Mouse (Mus musculus): ENCODE data around the gene Washc1. TPM values are rescaled to one million over a fixed set of nuclear protein-coding genes. Genes with fewer than 3 reads are reported as not detected.
"Not testable (repeated sequence)": the region's sequence is repeated elsewhere in the genome, so short reads cannot be mapped to it uniquely, and the experiment has no call there.

Washc1 gene
- polyA plus RNA-seq (2016; fragmentation: Nextera tagmentation; extraction: Ambion mirVana) = 31.8 and 34.5 TPM in 2 replicates

- under 1% methylated on average over 41 of the region's 41 CpGs for WGBS
- DNase-seq (ENCODE audit: low spot score) = peak; percentile 95
- H3K9me3 ChIP-seq = no peaks in the 10 kb centered on the region
- no peaks in the 10 kb centered on the region for H3K27me3 ChIP-seq (ENCODE audit: insufficient read depth, poor library complexity, severe bottlenecking)
- peak within 1 kb of the TSS; percentile 92 for H3K27ac ChIP-seq
- H3K4me1 ChIP-seq (replicated peaks) = peaks cover 25% of the 10 kb centered on the region
- peaks cover 29% of the 10 kb centered on the region for H3K36me3 ChIP-seq
- H3K4me3 ChIP-seq = peak within 1 kb of the TSS; percentile 92
These were observed at the start of gene Washc1 for GRCm38 (mm10) chr17:66111402-66111959. Gene Washc1, plus strand, starts transcription at chr17:66111545.

DNA sequence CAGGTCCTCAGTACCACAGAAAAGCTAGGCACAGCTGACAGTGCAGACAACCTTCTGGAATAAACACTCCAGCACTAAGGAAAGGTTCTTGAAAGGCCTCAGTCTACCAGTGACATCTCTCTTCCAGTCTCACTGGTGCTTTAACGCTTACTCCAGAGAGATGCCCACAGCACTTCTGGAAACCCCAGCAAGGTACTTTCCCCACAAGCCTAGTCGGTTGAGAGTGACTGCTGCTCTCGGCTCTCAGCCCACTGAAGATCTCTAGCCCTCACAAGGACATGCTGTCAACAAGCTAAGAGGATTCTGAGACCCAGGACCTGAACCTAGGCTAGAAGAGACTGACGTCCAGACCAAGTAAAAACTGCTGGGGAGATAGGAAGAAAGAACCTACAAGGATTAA, 46.2 kb upstream of the Washc1 start:
- no peaks in the 10 kb centered on the region for H3K4me1 ChIP-seq (replicated peaks)
- H3K36me3 ChIP-seq = no peaks in the 10 kb centered on the region
- 93% methylated on average over 4 of the region's 4 CpGs for WGBS
- H3K27ac ChIP-seq = no peak overlapping the region
- DNase-seq (ENCODE audit: low spot score) = no peak
- H3K27me3 ChIP-seq (ENCODE audit: insufficient read depth, poor library complexity, severe bottlenecking) = no peaks in the 10 kb centered on the region
- no peaks in the 10 kb centered on the region for H3K9me3 ChIP-seq
- H3K4me3 ChIP-seq = no peak overlapping the region

- H3K27ac ChIP-seq; H3K27me3 ChIP-seq (ENCODE audit: insufficient read depth, poor library complexity, severe bottlenecking); H3K4me1 ChIP-seq (replicated peaks); H3K9me3 ChIP-seq; DNase-seq (ENCODE audit: low spot score); H3K36me3 ChIP-seq; H3K4me3 ChIP-seq: not testable (repeated sequence)
- WGBS = 93% methylated on average over 2 of the region's 2 CpGs
These were observed 42.3 kb upstream of the Washc1 start for GRCm38 (mm10) chr17:66069036-66069435.

DNA sequence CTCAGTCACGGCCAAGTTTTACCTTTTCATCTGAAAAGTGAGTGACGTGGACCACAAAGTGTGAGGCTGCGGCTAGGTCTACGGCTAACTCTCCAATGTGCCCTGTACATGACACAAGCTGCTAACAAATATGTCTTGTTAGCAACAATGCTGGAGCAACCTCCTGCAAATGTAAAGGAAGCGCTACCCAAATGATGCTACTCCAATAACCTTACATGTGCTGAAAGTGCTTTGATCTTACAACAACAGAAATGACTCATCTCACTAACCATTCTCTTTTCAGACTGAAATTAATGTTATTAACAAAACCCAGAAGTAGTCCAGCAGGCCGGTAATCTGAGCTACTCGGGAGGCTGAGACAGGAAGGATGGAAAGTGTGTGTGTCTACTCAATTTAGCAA, 37.4 kb upstream of the Washc1 start:
- no peak for DNase-seq (ENCODE audit: low spot score)
- H3K4me1 ChIP-seq (replicated peaks) = peaks cover 18% of the 10 kb centered on the region
- H3K27ac ChIP-seq = no peak overlapping the region
- peaks cover 18% of the 10 kb centered on the region; the same call in 1 of the 2 replicates for H3K27me3 ChIP-seq (ENCODE audit: insufficient read depth, poor library complexity, severe bottlenecking)
- H3K4me3 ChIP-seq = no peak overlapping the region
- WGBS = 89% methylated on average over 7 of the region's 7 CpGs
- no peaks in the 10 kb centered on the region for H3K9me3 ChIP-seq
- 0 out of 2 replicates have a peak, but pooled peaks cover 2% of the 10 kb centered on the region for H3K36me3 ChIP-seq

GRCm38 (mm10) chr17:66075827-66076173, 35.5 kb upstream of the Washc1 start:
- Histone ChIP-seq H3K27ac (peak overlapping the region; percentile 92), H3K27me3 (ENCODE audit: insufficient read depth, poor library complexity, severe bottlenecking) (peaks cover 18% of the 10 kb centered on the region; the same call in 1 of the 2 replicates), H3K9me3 (no peaks in the 10 kb centered on the region), H3K4me3 (peak overlapping the region; percentile 86), H3K4me1 (replicated peaks) (peaks cover 18% of the 10 kb centered on the region), H3K36me3 (peaks cover 20% of the 10 kb centered on the region)
- no peak for DNase-seq (ENCODE audit: low spot score)
- 11% methylated on average over 12 of the region's 12 CpGs for WGBS

- no peaks in the 10 kb centered on the region for H3K9me3 ChIP-seq
- peaks cover 18% of the 10 kb centered on the region; the same call in 1 of the 2 replicates for H3K27me3 ChIP-seq (ENCODE audit: insufficient read depth, poor library complexity, severe bottlenecking)
- peaks cover 18% of the 10 kb centered on the region for H3K4me1 ChIP-seq (replicated peaks)
- H3K27ac ChIP-seq = peak overlapping the region; percentile 92
- peak; percentile 43 for DNase-seq (ENCODE audit: low spot score)
- H3K36me3 ChIP-seq = peaks cover 26% of the 10 kb centered on the region
- 1% methylated on average over 94 of the region's 95 CpGs for WGBS
- peak overlapping the region; percentile 86 for H3K4me3 ChIP-seq
These were observed 35.0 kb upstream of the Washc1 start for GRCm38 (mm10) chr17:66076174-66076927.

GRCm38 (mm10) chr17:66076934-66077333, 34.4 kb upstream of the Washc1 start, which contains the start of gene Ankrd12:
Gene Ankrd12, minus strand, starts transcription at chr17:66077089.
- H3K27ac ChIP-seq = peak within 1 kb of the TSS; percentile 92
- peaks cover 18% of the 10 kb centered on the region for H3K4me1 ChIP-seq (replicated peaks)
- under 1% methylated on average over 53 of the region's 53 CpGs for WGBS
- H3K4me3 ChIP-seq = peak within 1 kb of the TSS; percentile 86
- peak; percentile 95 for DNase-seq (ENCODE audit: low spot score)
- peaks cover 30% of the 10 kb centered on the region for H3K36me3 ChIP-seq
- H3K9me3 ChIP-seq = no peaks in the 10 kb centered on the region
- H3K27me3 ChIP-seq (ENCODE audit: insufficient read depth, poor library complexity, severe bottlenecking) = peaks cover 18% of the 10 kb centered on the region; the same call in 1 of the 2 replicates

- no peaks in the 10 kb centered on the region for H3K9me3 ChIP-seq
- DNase-seq (ENCODE audit: low spot score) = no peak
- H3K4me1 ChIP-seq (replicated peaks) = peaks cover 18% of the 10 kb centered on the region
- H3K36me3 ChIP-seq = peaks cover 30% of the 10 kb centered on the region
- peak overlapping the region; percentile 86 for H3K4me3 ChIP-seq
- H3K27ac ChIP-seq = peak overlapping the region; percentile 92
- 1% methylated on average over 23 of the region's 23 CpGs for WGBS
- H3K27me3 ChIP-seq (ENCODE audit: insufficient read depth, poor library complexity, severe bottlenecking) = peaks cover 18% of the 10 kb centered on the region; the same call in 1 of the 2 replicates
These were observed 33.9 kb upstream of the Washc1 start for GRCm38 (mm10) chr17:66077437-66077850.

DNA sequence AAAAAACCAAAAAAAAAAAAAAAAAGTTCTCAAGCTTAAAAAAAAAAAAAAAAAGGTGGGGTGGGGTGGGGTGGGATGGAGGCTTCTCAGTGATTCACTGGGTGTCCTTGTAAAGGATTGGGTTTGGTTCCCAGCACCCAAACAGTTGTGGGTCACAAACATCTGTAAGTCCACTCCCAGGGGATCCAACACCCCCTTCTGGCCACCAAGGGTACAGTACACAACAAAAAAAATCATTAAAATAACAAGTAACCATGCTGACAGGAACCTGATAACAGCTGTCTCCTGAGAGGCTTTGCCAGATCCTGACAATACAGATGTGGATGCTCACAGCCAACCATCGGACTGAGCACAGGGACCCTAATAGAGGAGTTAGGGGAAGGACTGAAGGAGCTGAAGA, 26.9 kb upstream of the Washc1 start:
- Histone ChIP-seq H3K27ac (no peak overlapping the region), H3K27me3 (ENCODE audit: insufficient read depth, poor library complexity, severe bottlenecking) (no peaks in the 10 kb centered on the region), H3K4me3 (no peak overlapping the region), H3K9me3 (no peaks in the 10 kb centered on the region), H3K36me3 (peaks cover 83% of the 10 kb centered on the region), H3K4me1 (replicated peaks) (no peaks in the 10 kb centered on the region)
- DNase-seq (ENCODE audit: low spot score) = no peak
- WGBS = 89% methylated on average over 1 of the region's 1 CpGs

- H3K36me3 ChIP-seq = peaks cover 81% of the 10 kb centered on the region
- no peak for DNase-seq (ENCODE audit: low spot score)
- H3K27ac ChIP-seq = no peak overlapping the region
- H3K9me3 ChIP-seq = no peaks in the 10 kb centered on the region
- 92% methylated on average over 1 of the region's 1 CpGs for WGBS
- no peaks in the 10 kb centered on the region for H3K4me1 ChIP-seq (replicated peaks)
- H3K4me3 ChIP-seq = no peak overlapping the region
- H3K27me3 ChIP-seq (ENCODE audit: insufficient read depth, poor library complexity, severe bottlenecking) = no peaks in the 10 kb centered on the region
These were observed 26.3 kb upstream of the Washc1 start for GRCm38 (mm10) chr17:66085038-66085437.

DNA sequence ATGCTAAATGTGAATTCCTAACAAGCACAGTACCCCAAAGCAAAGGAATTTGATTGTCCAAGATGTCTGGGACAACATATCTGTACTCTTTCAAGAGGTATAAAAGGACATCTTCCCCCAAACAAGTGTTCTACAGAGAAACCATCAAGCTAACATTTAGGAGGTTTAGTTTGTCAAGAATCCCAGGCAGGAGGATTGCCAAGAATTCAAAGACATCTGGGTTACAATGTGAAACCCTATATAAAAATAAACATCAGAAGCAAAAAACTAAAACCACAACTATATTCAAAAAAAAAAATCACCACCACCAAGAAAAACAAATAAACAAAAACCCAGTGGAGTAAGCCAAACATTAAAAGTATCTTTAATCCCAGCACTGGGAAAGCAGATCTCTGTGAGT, 21.1 kb upstream of the Washc1 start:
- no peak for DNase-seq (ENCODE audit: low spot score)
- no peaks in the 10 kb centered on the region for H3K27me3 ChIP-seq (ENCODE audit: insufficient read depth, poor library complexity, severe bottlenecking)
- no peak overlapping the region for H3K27ac ChIP-seq
- peaks cover 70% of the 10 kb centered on the region for H3K36me3 ChIP-seq
- H3K4me1 ChIP-seq (replicated peaks) = no peaks in the 10 kb centered on the region
- no peak overlapping the region for H3K4me3 ChIP-seq
- H3K9me3 ChIP-seq = no peaks in the 10 kb centered on the region

DNA sequence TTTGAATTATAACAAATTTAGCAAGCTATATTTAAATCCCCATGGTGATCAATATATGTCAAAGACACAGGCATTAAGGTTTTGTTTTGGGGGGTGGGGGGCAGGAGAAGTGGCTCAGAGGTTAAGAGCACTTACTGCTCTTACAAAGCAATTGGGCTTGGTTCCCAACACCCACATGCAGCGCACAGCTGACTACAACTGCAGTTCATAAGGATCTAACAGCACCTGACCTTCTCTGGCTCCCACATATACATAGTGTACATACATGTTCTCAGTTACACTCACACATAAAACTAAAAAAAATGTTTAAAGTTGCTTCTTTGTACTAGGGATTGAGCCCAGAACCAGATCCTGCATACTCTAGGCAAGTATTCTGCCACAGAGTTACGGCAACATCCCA, 20.0 kb upstream of the Washc1 start:
- no peaks in the 10 kb centered on the region for H3K9me3 ChIP-seq
- no peak overlapping the region for H3K4me3 ChIP-seq
- WGBS = 91% methylated on average over 2 of the region's 2 CpGs
- peaks cover 60% of the 10 kb centered on the region for H3K36me3 ChIP-seq
- H3K4me1 ChIP-seq (replicated peaks) = no peaks in the 10 kb centered on the region
- H3K27me3 ChIP-seq (ENCODE audit: insufficient read depth, poor library complexity, severe bottlenecking) = no peaks in the 10 kb centered on the region
- no peak for DNase-seq (ENCODE audit: low spot score)
- H3K27ac ChIP-seq = no peak overlapping the region

GRCm38 (mm10) chr17:66092065-66092464, 19.3 kb upstream of the Washc1 start:
- 96% methylated on average over 2 of the region's 2 CpGs for WGBS
- Histone ChIP-seq H3K27me3 (ENCODE audit: insufficient read depth, poor library complexity, severe bottlenecking) (no peaks in the 10 kb centered on the region), H3K36me3 (peaks cover 54% of the 10 kb centered on the region), H3K27ac (no peak overlapping the region), H3K9me3 (no peaks in the 10 kb centered on the region), H3K4me3 (no peak overlapping the region), H3K4me1 (replicated peaks) (no peaks in the 10 kb centered on the region)
- DNase-seq (ENCODE audit: low spot score) = no peak

All from hindbrain, embryonic 10.5 days (tissue).